Mouse (Mus musculus): ENCODE measurements around the gene Csrp2.

Csrp2 gene

GRCm38 (mm10) chr10:110971998-110972397 lies 52.4 kb downstream of the Csrp2 start:
- DNase-seq (ENCODE audit: low spot score) = no peak

GRCm38 (mm10) chr10:110974463-110974862 lies 54.9 kb downstream of the Csrp2 start:
- peak; percentile 20 for DNase-seq (ENCODE audit: low spot score)

GRCm38 (mm10) chr10:110974885-110975284 lies 55.3 kb downstream of the Csrp2 start:
- DNase-seq (ENCODE audit: low spot score) = no peak

GRCm38 (mm10) chr10:110976046-110976445 lies 56.5 kb downstream of the Csrp2 start:
- no peak for DNase-seq (ENCODE audit: low spot score)

- DNase-seq (ENCODE audit: low spot score) = no peak
Measured at GRCm38 (mm10) chr10:110977379-110977778, 57.8 kb downstream of the Csrp2 start.

- no peak for DNase-seq (ENCODE audit: low spot score)
Measured at GRCm38 (mm10) chr10:110979431-110979830, 59.8 kb downstream of the Csrp2 start.

GRCm38 (mm10) chr10:110980441-110980840 lies 60.9 kb downstream of the Csrp2 start:
- no peak for DNase-seq (ENCODE audit: low spot score)

- DNase-seq (ENCODE audit: low spot score) = no peak
Measured at GRCm38 (mm10) chr10:110982771-110983170, 63.2 kb downstream of the Csrp2 start.

- DNase-seq (ENCODE audit: low spot score) = no peak
Measured at GRCm38 (mm10) chr10:110986682-110987081, 67.1 kb downstream of the Csrp2 start.
